Comparison of ENCODE assay signal across 15 mouse cellular contexts in genomic region chr16:90266581-90266980, GRCm38 (mm10). TPM values are rescaled to one million over a fixed set of nuclear protein-coding genes. Genes with fewer than 3 reads are reported as not detected.
DNase-seq lines count a peak whose midpoint lies in the region; ATAC-seq and TF ChIP-seq lines count a peak whose summit lies in the region.
"Had no signal": no experiment of that assay in that cellular context is flagged by ENCODE, and none has a peak within 500 bp of the region (broad histone marks: within the 10 kb centered on the region; RNA-seq: fewer than 3 reads in every experiment).

No protein-coding gene starts in this region.

- no peak for TF ChIP-seq CTCF in brain, embryonic 14.5 days (IDR thresholded peaks at IDR 0.05; ENCODE audit: borderline replicate concordance, extremely low read depth, insufficient read depth, insufficient read length)

- peak; percentile 75 for DNase-seq in heart, adult 11 months
- no peak for DNase-seq in heart, adult 8-10 months (ENCODE audit: low spot score)
- DNase-seq in kidney, postnatal 14 days = peak; percentile 14
- DNase-seq in kidney, adult 18-20 months = no peak
- DNase-seq in 416B (ENCODE audit: low read depth) = peak; percentile 91
- peak; percentile 56 for DNase-seq in brain, embryonic 14.5 days (ENCODE audit: low read depth)
- DNase-seq: cerebellum, adult 9-10 months; embryo, embryonic 11 days; layer of hippocampus, postnatal 36 days; left cerebral cortex, postnatal 4 days; right cerebral cortex, postnatal 4 days had no signal

- ATAC-seq in cerebellum, adult (ENCODE audit: insufficient number of reproducible peaks, low FRiP score, low TSS enrichment) = no peak
- no peak for ATAC-seq in frontal cortex, adult (ENCODE audit: low TSS enrichment)
- ATAC-seq: CD4-positive, CD25-positive, alpha-beta regulatory T cell, adult 4 months; Patski had no signal

- no peak for TF ChIP-seq POLR2A in brain, embryonic 14.5 days (IDR thresholded peaks at IDR 0.05; ENCODE audit: borderline replicate concordance, extremely low read depth, insufficient read depth, insufficient read length, poor library complexity, severe bottlenecking)

RNA-seq across cellular contexts. Expression of gene Scaf4, which starts 17.7 kb away (rescaled TPM):
- 10 to 100 TPM; 19.3 to 23.8 (median 20.7) TPM for total RNA-seq in heart, adult 8-10 months (2022)
- polyA plus RNA-seq in brain, embryonic 14.5 days (2012; rRNA removed) = 52.6 and 61.2 TPM in 2 replicates

RNA-seq across cellular contexts. Expression of gene Sod1, which starts 46.0 kb away (rescaled TPM):
- total RNA-seq in heart, adult 8-10 months (2022) = 100 to 1,000 TPM; 552 to 637 (median 573) TPM
- 511 and 557 TPM in 2 replicates for polyA plus RNA-seq in brain, embryonic 14.5 days (2012; rRNA removed)

Comparison
In these comparisons a context has a peak if more than half of its experiments do, and no peak if none do; other contexts are left out.
1. DNase-seq: peak in heart, adult 11 months (single experiment), kidney, postnatal 14 days (single experiment), 416B (single experiment) and brain, embryonic 14.5 days (single experiment); none in heart, adult 8-10 months (single experiment) and kidney, adult 18-20 months (single experiment).